Mouse (Mus musculus): Measurements from ENCODE around the gene Cyp26c1.

DNA sequence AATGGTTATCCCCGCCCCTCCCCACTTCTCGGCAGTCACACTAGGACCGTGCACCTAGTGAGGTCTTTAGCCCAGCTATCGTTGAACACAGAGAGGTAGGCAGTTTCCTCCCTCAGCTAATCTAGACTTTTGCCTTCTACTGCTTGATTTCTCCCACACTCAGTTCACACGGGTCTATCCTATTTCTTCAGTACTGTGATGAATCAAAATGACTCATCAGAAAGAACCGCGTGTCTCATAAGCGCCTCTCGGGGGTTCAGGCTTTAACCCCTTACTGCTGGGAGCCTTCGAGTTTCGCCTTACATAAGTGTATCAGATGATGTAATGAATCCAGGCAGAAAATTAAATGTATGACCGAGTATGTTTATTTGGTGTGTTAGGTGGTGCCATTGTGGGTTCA is 12.0 kb upstream of the Cyp26c1 start:
- no peak for TF ChIP-seq POLR2A (IDR thresholded peaks at IDR 0.05; ENCODE audit: extremely low read depth, insufficient read depth, low read length)
- no peak for TF ChIP-seq CTCF (IDR thresholded peaks at IDR 0.05; ENCODE audit: extremely low read depth, insufficient read depth, low read length)
